Mouse (Mus musculus): ENCODE data around the gene Myl3.

The Myl3 gene

DNA sequence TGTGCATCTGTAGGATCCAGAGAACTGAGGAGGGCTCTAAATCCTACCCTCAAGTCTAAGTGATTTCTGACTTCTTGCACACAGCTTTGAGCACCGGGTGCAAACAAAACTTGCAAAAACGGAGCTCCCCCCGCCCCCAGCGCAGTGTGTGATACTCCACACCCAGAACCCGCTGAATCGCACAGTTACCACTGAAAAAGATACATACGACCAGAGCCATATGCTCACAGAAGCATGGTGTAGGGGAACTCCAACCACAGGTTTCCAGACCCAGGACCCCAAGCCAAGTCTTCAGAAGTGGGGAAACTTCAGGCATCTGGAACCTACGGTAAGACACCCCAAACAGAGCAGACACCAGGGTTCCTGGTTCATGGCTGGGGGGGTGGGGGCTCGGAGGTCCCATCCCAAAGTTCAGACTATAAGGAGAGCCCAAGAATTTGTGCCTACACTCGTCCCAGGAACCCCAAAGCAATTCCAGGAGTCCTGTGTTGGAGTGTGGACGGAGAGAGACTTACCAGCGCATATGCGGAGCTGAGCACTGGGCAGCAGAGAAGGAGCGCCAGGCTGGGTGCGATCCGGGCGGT is at the start of gene Myl3:
Myl3 (plus strand) TSS at position 151 of the 584 bp plus-strand sequence.
- no peak for DNase-seq

GRCm38 (mm10) chr9:110695165-110695755 is 46.4 kb upstream of the Myl3 start:
- no peak for DNase-seq

DNA sequence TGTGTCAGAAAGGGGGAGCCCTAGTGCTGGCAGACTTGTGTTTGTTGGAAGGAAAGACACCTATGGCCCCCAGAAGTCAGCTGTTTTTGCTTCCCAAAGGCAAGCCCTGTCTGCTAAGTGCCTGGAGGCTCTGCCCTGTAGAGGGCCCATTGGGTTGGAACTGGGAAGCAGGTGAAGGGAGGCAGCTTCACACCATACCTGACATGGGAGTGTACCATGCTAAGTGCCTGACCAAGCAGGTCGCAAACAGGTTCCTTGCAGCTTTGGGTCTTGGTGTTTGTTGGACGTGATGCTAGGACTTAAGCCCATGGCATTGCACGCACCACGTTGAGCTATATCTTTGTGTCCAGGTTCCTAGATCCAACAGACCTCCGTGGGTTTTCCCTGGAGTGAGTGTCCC is 45.2 kb upstream of the Myl3 start:
- DNase-seq = no peak

DNA sequence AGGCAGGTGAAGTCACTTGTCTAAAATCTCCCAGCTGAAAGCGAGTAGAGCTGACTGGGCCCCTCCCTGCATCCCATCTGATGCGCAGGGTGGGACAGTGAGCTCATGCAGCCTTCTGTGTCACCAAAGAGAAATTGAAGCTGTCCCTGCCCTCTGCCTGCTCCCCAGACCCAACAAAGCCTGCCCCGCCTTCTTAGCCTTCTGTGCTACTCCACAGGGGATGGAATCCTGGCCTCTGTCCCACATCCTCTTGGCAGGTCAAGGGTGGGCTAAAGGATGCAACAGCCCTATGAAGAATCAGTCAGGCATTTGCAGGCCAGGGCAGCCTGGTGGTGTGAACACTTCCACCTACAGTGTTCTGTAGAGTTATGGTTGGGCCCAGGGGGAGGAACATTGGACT is 44.2 kb upstream of the Myl3 start:
- no peak for DNase-seq

GRCm38 (mm10) chr9:110699574-110699973 is 42.1 kb upstream of the Myl3 start:
- no peak for DNase-seq

- no peak for DNase-seq
Measured at GRCm38 (mm10) chr9:110701114-110702032, 40.3 kb upstream of the Myl3 start.

DNA sequence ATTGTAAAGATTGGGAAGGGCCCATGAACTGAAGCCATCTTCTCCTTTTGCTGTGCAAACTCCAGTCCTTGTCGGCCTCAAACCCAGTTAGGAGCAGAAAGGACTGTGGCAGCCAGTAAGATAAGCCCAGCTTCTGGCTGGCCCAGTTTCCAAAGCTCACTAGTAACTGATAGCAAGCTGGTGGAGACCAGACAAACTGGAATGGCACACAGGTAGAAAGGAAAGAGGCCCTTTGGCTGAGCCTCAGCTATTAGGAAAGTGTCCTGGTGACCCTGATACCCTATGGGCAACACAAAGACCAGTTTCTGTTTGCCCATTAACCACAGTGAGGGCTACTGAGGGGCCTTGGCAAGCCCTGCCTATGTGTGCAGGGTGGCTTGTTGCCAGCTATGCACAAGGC is 38.8 kb upstream of the Myl3 start:
- no peak for DNase-seq

GRCm38 (mm10) chr9:110703951-110704350 is 37.7 kb upstream of the Myl3 start:
- no peak for DNase-seq

- DNase-seq = no peak
Measured at GRCm38 (mm10) chr9:110706784-110707183, 34.9 kb upstream of the Myl3 start.

DNA sequence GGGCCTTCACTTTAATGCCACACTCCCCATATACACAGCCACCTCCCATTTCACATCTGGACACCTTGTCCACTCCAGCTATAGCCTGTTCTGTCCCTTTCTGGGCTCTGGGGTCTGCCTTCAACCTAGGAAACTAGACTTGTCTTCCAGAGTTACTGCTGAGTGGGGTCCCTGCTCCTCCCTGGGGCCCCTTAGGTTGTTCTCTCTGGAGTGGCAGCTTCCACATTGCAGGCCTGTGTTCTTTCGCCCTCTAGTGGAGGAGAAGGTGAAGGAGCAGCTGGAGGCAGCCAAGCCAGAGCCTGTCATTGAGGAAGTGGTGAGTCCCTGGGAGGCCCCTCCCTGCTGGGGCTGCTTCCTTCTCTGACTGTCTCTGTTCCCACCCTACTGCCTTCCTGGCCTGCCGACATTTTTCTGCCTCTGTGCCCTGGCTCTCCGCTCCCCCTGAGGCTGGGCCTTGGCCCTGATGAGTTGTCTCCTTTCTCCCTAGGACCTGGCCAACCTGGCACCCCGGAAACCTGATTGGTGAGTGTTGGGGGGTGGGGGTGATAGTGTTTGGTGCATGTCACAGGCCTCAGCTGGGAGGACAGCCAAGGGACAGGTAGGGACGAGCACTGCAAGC is 31.9 kb upstream of the Myl3 start:
- DNase-seq = peak; percentile 80

- DNase-seq = no peak
Measured at GRCm38 (mm10) chr9:110711532-110711931, 30.1 kb upstream of the Myl3 start.

- DNase-seq = no peak
Measured at GRCm38 (mm10) chr9:110711996-110712395, 29.7 kb upstream of the Myl3 start.

DNA sequence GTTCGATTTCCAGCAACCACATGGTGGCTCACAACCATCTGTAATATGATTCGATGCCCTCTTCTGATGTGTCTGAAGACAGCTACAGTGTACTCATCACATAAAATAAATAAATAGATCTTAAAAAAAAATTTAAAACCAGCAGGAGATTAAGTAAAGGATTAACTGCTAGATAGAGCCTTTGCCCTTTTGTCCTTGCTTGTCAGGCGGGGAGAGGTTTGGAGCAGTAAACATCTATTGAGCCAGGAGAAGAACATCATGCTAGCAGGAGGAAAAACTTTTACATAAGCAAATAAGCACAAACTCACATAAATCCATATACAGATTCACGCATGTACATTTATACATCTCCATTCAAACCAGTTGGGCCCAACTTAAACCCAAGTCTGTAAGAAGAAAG is 29.1 kb upstream of the Myl3 start:
- DNase-seq = no peak

DNA sequence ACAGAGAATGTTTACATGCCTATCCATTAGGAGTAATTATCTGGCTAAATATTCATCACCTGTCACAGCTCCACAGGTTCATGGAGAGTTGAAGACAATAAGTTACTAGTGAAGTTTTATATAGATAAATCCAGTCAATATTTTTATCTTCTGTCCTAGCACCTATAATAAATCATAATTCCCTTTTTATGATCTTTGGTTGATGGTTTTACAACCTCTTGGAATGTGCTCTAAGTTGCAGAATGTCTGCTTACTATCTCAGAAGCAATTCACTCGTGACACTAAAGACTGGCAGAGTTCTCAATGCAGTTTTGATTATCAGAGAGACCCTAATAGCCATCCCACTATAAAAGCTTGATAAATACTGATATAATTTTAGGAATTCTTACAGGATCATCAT is 28.3 kb upstream of the Myl3 start:
- no peak for DNase-seq

DNA sequence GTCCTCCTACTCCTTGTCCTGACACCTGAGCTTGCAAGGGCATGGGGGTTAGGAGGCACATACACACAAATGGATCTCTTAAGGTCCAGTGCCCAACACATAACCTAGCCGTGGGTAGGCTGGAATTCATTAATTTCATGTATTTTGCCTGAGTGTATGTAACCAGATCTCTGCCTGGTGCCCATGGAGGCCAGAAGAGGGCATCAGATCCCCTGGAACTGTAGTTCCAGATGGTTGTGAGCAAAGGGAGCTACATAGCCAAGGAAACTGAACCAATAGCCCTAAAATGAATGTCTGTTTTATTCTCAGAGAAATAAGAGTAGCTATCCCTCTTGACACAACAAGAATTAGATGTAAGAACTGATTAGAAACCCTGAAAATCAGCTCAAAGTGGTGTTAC is 26.2 kb upstream of the Myl3 start:
- no peak for DNase-seq

DNA sequence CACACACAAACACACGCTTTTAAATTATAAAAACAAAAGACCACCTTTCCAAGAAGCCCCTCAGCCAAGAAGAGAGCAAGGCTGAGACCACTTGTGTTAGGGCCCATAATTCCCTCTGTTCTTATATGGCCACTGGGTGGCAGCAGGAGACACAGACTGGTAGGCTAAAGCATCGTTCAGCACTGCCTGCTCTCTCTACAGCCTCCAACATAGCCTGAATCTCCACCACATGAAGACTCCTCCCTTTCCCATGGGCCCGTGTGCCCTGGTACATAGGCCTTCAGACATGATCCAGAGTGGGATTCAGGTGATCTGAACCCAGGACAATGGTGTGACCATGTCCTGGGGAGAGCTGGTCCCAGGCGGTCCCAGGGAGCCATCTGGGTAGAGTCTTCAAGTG is 24.9 kb upstream of the Myl3 start:
- DNase-seq = peak; percentile 68

DNA sequence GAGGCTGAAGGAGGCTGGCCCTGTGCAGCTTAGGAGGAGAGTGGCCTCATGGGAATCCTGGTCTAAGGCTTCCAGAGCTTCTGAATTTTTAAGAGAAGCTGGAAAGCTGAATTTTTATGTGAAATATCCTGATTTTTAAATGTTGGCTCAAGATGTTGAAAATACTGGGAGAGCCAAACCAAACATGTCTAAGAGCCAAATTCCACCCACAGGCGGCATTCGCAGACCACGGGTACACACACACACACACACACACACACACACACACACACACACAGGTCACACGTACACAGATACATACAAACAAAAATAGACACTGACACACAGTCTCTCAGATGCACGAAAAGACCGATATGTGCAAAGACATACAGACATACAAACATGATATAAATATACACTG is 23.6 kb upstream of the Myl3 start:
- no peak for DNase-seq

- DNase-seq = no peak
Measured at GRCm38 (mm10) chr9:110718810-110719209, 22.9 kb upstream of the Myl3 start.

GRCm38 (mm10) chr9:110719977-110720376 is 21.7 kb upstream of the Myl3 start:
- DNase-seq = no peak

DNA sequence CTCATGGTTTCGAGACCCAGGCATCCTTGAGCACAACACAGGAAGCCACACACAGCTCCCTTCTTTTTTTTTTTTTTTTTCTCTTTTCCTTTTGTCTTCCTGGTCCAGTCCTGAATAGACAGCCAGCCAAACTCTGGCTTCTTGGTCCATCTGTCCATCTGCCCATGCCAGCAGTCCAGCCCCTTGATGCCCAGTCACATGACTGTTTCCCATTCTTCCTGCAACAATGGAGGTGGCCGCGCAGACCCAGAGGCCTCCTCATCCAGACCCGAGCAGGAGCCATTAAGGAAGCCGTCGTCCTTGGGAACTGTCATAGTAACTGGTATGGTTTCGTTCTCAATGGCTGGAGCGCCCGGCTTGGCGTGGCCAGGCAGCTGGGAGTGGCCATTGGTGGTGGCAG is 19.6 kb upstream of the Myl3 start:
- DNase-seq = no peak

DNA sequence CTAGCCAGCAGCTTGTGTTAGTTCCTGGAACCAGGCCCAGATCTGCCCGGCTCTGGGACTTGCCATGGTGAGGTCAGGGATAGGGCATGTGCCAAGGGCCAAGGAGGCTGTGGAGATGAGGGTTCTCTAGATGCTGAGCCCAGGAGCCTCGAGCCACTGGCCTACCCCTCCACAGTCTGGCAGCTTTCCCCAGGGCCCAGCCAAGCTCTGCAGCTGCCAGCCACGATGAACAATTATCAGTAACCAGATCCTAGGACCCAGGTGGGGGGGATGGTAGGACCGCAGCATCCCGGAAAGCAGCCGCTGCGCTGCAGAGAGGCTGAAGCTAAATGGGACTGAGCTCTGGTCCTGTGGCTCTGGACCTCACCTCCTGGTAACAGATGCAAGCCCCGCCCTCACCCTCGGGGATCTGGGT is 15.9 kb upstream of the Myl3 start:
- no peak for DNase-seq

DNA sequence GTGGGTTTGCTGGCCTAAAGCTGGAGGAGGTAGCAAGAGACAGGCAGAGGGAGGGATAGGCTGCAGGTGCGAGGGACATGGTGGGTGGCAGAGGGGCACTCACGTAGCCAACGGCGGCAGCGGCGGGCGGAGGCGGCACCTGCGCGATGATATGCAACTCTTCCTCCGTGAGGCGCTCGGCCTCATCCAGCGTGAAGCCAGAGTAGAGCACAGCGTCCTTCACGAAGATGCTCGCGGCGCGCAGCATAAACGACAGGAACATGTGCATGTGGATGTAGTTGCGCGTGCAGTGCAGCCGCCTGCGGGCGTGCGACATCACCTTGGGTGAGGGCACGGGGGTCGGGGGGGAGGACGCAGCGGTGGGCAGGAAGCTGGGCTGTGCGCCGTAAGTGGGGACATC is 14.8 kb upstream of the Myl3 start:
- no peak for DNase-seq

GRCm38 (mm10) chr9:110729841-110730240 is 11.8 kb upstream of the Myl3 start:
- DNase-seq = peak; percentile 76

- DNase-seq = no peak
Measured at GRCm38 (mm10) chr9:110731859-110732258, 9.8 kb upstream of the Myl3 start.

Measured in lung, postnatal 14 days (tissue).